Mouse (Mus musculus) urinary bladder, postnatal 0 days (tissue): ENCODE results near the gene Pif1. TPM values are rescaled to one million over a fixed set of nuclear protein-coding genes. Genes with fewer than 3 reads are reported as not detected.

ENCODE experiments used
- polyA plus RNA-seq: library from polyadenylated mRNA; unstranded; fragments of >200 nt; fragmentation: Nextera tagmentation; extraction: Ambion mirVana; gene quantifications from 2 replicates; pipeline ENCODE4 v1.2.1, GENCODE M21; 2015

Gene Pif1
- 1.9 and 3.0 TPM in 2 replicates for polyA plus RNA-seq

GRCm38 (mm10) chr9:65586406-65587269 lies at the start of gene Pif1:
TSS of gene Pif1 (plus strand) at chr9:65587160.

DNA sequence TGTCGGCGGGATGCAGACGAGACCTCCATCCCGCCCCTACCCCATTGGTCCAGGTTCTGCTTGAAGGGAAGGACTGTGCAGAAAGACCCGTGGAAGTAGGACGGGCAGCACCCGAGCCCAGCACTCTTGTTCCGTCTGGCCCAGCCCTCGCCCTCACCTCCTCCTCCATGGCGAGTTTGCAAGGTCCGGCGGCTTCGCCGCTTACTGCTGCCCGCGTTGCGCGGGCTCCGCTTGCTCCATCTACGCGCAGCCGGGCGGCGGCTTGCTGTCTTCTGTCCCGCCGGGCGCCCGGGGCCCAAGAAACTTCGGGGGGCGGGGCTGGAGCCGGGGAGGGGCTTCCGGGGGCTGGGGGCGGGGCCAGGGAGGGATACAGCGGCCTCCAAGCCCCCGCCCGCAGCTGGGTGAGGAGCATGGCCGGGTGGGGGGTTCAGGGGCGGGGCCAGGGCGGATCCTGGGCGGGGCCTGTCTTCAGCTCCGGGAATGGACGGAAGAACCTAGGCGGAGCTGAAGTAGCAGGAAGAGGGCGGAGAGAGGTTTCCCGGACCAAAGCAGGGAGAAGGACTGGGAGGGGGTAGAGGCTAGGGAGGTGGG lies 7.1 kb upstream of the Pif1 start, which contains the start of gene Plekho2:
Plekho2 (minus strand) TSS at position 260 of the 591 bp plus-strand sequence.

DNA sequence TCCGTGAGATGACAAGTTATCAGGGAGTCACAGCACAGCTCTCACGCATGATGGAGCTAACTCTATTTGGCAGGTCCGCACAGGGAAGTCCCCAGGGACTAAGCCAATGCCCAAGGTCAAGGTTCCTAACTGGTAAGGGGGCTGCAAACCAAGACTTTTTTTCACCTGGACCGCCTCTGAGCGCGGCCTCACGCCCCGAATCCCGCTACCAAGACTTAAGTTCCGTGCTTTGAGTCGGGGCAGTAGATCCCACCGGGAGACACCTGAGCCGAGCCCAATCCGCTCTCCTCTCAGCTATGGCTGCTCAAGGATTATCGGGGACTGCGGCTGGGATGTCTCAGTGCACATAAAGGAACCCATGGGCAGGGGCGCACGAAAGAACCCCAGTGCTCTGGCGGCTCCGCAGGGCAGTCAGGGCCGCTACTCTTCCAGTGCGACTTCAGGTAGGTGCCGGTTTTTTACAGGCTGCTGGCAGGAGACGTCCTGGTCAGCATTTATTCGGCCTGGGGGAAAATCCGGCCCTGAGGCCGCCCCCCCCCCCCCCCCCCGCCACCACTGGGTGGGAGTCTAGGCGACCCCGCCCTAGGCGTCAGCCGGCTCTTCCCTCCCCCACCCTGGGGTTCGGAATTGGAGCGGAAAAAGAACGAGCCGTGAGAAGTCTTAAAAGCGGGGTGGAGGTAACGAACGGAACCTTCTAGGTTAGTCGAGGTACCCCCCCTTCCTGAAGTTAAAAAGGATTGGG lies 42.2 kb downstream of the Pif1 start, which contains the start of gene Rbpms2:
Rbpms2 (plus strand) TSS at position 624 of the 742 bp plus-strand sequence.

Other genes starting within 250 kb of the Pif1 start
- gene Pdcd7, start 241.1 kb upstream of the Pif1 start, polyA plus RNA-seq, result 4.3 and 4.6 TPM in 2 replicates
- gene Ubap1l, start 226.1 kb upstream of the Pif1 start, polyA plus RNA-seq, result not detected in 2 replicates
- 1.7 and 2.0 TPM in 2 replicates for gene Kbtbd13, start 195.5 kb upstream of the Pif1 start, polyA plus RNA-seq
- gene Rasl12, start 188.7 kb upstream of the Pif1 start, polyA plus RNA-seq, result 10.1 and 11.0 TPM in 2 replicates
- gene Slc51b, start 164.2 kb upstream of the Pif1 start, polyA plus RNA-seq, result not detected in 2 replicates
- gene Mtfmt, start 151.4 kb upstream of the Pif1 start, polyA plus RNA-seq, result 10.7 and 10.9 TPM in 2 replicates
- gene Spg21, start 126.2 kb upstream of the Pif1 start, polyA plus RNA-seq, result 54.0 and 60.5 TPM in 2 replicates
- 2.9 and 3.0 TPM in 2 replicates for gene Ankdd1a, start 67.0 kb upstream of the Pif1 start, polyA plus RNA-seq
- 36.9 and 37.9 TPM in 2 replicates for gene Plekho2, start 7.1 kb upstream of the Pif1 start, polyA plus RNA-seq
- gene Rbpms2, start 42.5 kb downstream of the Pif1 start, polyA plus RNA-seq, result 136 and 143 TPM in 2 replicates
- 210 and 217 TPM in 2 replicates for gene Oaz2, start 80.8 kb downstream of the Pif1 start, polyA plus RNA-seq
- gene Zfp609, start 240.4 kb downstream of the Pif1 start, polyA plus RNA-seq, result 2.9 TPM in 2 replicates